Mouse (Mus musculus) heart, embryonic 16.5 days (tissue): ENCODE data around the gene Ntpcr. TPM values are rescaled to one million over a fixed set of nuclear protein-coding genes. Genes with fewer than 3 reads are reported as not detected.

Experiments
- polyA plus RNA-seq: library from polyadenylated mRNA; unstranded; fragments of >200 nt; fragmentation: Nextera tagmentation; extraction: Ambion mirVana; gene quantifications from 2 replicates; pipeline ENCODE4 v1.2.1, GENCODE M21; 2015

The Ntpcr gene
- polyA plus RNA-seq, 1 experiment from 2014 or later = 30.8 TPM

Other genes with a start within 250 kb of the Ntpcr start
- gene Sipa1l2, start 160.2 kb upstream of the Ntpcr start, polyA plus RNA-seq = 19.9 and 24.4 TPM in 2 replicates
- gene Map10, start 60.1 kb upstream of the Ntpcr start, polyA plus RNA-seq = 6.6 and 6.9 TPM in 2 replicates
- 0.15 and 0.22 TPM in 2 replicates for gene Pcnx2, start 168.4 kb downstream of the Ntpcr start, polyA plus RNA-seq
- gene Map3k21, start 180.5 kb downstream of the Ntpcr start, polyA plus RNA-seq = 0.13 and 0.29 TPM in 2 replicates